Mouse (Mus musculus): ENCODE measurements around the gene Faap20.

- no peak for TF ChIP-seq CTCF (conservative IDR thresholded peaks at IDR 0.05; ENCODE audit: low read length)
- no peak for TF ChIP-seq POU5F1 (IDR thresholded peaks at IDR 0.05; ENCODE audit: borderline replicate concordance, low read length)
- no peak for TF ChIP-seq NANOG (IDR thresholded peaks at IDR 0.05; ENCODE audit: borderline replicate concordance, low read length)
These were observed 2.7 kb downstream of the Faap20 start for GRCm38 (mm10) chr4:155252253-155252652.

All from E14TG2a.4 (cell line).